Mouse (Mus musculus): Measurements from ENCODE around the gene Tcl1. TPM values are rescaled to one million over a fixed set of nuclear protein-coding genes. Genes with fewer than 3 reads are reported as not detected.
"Not testable (repeated sequence)": the region's sequence is repeated elsewhere in the genome, so short reads cannot be mapped to it uniquely, and the experiment has no call there.

Gene Tcl1
- polyA plus RNA-seq, 1 experiment from 2014 or later = not detected

GRCm38 (mm10) chr12:105224621-105225320, 2.2 kb upstream of the Tcl1 start:
- Histone ChIP-seq H3K9me3 (no peaks in the 10 kb centered on the region), H3K4me2 (no peak overlapping the region), H3K4me1 (replicated peaks) (no peaks in the 10 kb centered on the region), H3K27me3 (no peaks in the 10 kb centered on the region), H3K9ac (no peak overlapping the region), H3K4me3 (no peak overlapping the region), H3K27ac (replicated peaks) (no peak overlapping the region), H3K36me3 (no peaks in the 10 kb centered on the region)
- ATAC-seq (ENCODE audit: low read depth) = no peak
- 33% methylated on average over 16 of the region's 16 CpGs for WGBS

- Histone ChIP-seq H3K27ac (replicated peaks) (no peak overlapping the region), H3K4me1 (replicated peaks) (no peaks in the 10 kb centered on the region), H3K27me3 (no peaks in the 10 kb centered on the region), H3K4me2 (no peak overlapping the region), H3K36me3 (no peaks in the 10 kb centered on the region), H3K9ac (no peak overlapping the region), H3K4me3 (no peak overlapping the region), H3K9me3 (no peaks in the 10 kb centered on the region)
- no peak for ATAC-seq (ENCODE audit: low read depth)
- 91% methylated on average over 7 of the region's 7 CpGs for WGBS
Observed at GRCm38 (mm10) chr12:105217101-105217760, 5.4 kb downstream of the Tcl1 start.

- Histone ChIP-seq H3K4me3 (no peak overlapping the region), H3K27me3 (no peaks in the 10 kb centered on the region), H3K4me2 (no peak overlapping the region), H3K27ac (replicated peaks) (no peak overlapping the region), H3K4me1 (replicated peaks) (no peaks in the 10 kb centered on the region), H3K9ac (no peak overlapping the region), H3K9me3 (no peaks in the 10 kb centered on the region), H3K36me3 (no peaks in the 10 kb centered on the region)
- 95% methylated on average over 7 of the region's 7 CpGs for whole genome bisulfite sequencing
- no peak for ATAC-seq (ENCODE audit: low read depth)
Observed at GRCm38 (mm10) chr12:105209231-105209630, 13.4 kb downstream of the Tcl1 start.

GRCm38 (mm10) chr12:105208441-105208840, 14.2 kb downstream of the Tcl1 start:
- Histone ChIP-seq H3K4me1 (replicated peaks) (no peaks in the 10 kb centered on the region), H3K9me3 (no peaks in the 10 kb centered on the region), H3K27me3 (no peaks in the 10 kb centered on the region), H3K4me3 (no peak overlapping the region), H3K9ac (no peak overlapping the region), H3K4me2 (no peak overlapping the region), H3K36me3 (no peaks in the 10 kb centered on the region), H3K27ac (replicated peaks) (no peak overlapping the region)
- 91% methylated on average over 1 of the region's 1 CpGs for WGBS
- no peak for ATAC-seq (ENCODE audit: low read depth)

DNA sequence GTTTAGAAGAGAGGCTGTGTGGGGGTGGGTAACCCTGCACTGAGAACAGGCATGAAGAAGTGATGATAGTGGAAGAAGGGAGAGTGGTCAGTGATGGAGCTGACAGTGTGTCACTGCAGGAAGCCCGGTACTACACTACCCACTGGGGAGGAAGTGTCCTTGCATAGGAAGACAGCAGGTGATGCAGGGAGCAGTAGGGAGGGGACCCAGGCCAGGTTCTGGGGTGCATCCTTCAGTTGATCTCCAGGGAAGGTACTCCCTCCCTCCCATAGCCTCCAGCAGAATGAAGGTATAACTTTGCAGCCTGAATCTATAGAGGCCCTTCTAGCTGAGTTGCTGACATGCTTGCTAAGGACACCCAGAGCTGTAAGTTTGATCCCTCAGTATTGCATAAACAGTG, 15.5 kb downstream of the Tcl1 start:
- Histone ChIP-seq H3K4me2 (no peak overlapping the region), H3K27ac (replicated peaks) (no peak overlapping the region), H3K9me3 (no peaks in the 10 kb centered on the region), H3K4me3 (no peak overlapping the region), H3K9ac (no peak overlapping the region), H3K4me1 (replicated peaks) (no peaks in the 10 kb centered on the region), H3K27me3 (no peaks in the 10 kb centered on the region), H3K36me3 (no peaks in the 10 kb centered on the region)
- no peak for ATAC-seq (ENCODE audit: low read depth)
- 81% methylated on average over 1 of the region's 1 CpGs for WGBS

- 92% methylated on average over 1 of the region's 1 CpGs for WGBS
- H3K4me1 ChIP-seq (replicated peaks); H3K4me2 ChIP-seq; H3K27me3 ChIP-seq; ATAC-seq (ENCODE audit: low read depth); H3K4me3 ChIP-seq; H3K27ac ChIP-seq (replicated peaks); H3K9me3 ChIP-seq; H3K9ac ChIP-seq; H3K36me3 ChIP-seq: not testable (repeated sequence)
Observed at GRCm38 (mm10) chr12:105201657-105202056, 20.9 kb downstream of the Tcl1 start, which contains the start of gene Tcl1b4. TSS of gene Tcl1b4 (plus strand) at chr12:105201957.

- not testable (repeated sequence) for H3K4me2 ChIP-seq; H3K4me3 ChIP-seq; H3K4me1 ChIP-seq (replicated peaks); ATAC-seq (ENCODE audit: low read depth); H3K27ac ChIP-seq (replicated peaks); H3K9me3 ChIP-seq; H3K27me3 ChIP-seq; H3K36me3 ChIP-seq; H3K9ac ChIP-seq
- WGBS = 29% methylated on average over 7 of the region's 7 CpGs
Observed at GRCm38 (mm10) chr12:105199684-105200497, 22.7 kb downstream of the Tcl1 start.

GRCm38 (mm10) chr12:105190743-105191142, 31.9 kb downstream of the Tcl1 start, which contains the start of gene Tcl1b3:
TSS of gene Tcl1b3 (plus strand) at chr12:105191043.
- H3K9ac ChIP-seq; H3K36me3 ChIP-seq; H3K4me1 ChIP-seq (replicated peaks); H3K4me3 ChIP-seq; H3K9me3 ChIP-seq; H3K27me3 ChIP-seq; H3K27ac ChIP-seq (replicated peaks); ATAC-seq (ENCODE audit: low read depth); H3K4me2 ChIP-seq: not testable (repeated sequence)
- 95% methylated on average over 6 of the region's 6 CpGs for WGBS

DNA sequence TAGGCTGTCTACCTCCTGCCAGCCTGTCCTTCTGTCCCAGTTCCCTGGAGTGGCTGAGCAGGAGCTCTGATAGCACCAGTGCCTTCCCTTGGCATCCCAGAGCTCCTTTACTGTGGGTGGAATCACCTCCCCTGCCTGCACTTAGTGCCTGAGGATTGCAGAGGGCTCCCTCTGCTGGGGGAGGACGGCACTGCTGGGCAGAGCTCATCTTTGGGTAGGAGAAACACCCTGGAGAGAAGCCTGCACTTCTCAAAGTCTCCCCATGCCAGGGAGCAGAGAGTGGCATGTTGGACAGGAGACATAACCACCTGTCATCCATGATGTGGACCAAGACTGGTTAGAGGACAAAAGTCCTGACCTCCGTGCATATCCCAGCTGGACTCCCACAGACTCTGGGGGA, 33.6 kb downstream of the Tcl1 start:
- not testable (repeated sequence) for H3K4me2 ChIP-seq; H3K36me3 ChIP-seq; H3K9ac ChIP-seq; H3K4me3 ChIP-seq; H3K4me1 ChIP-seq (replicated peaks); H3K27ac ChIP-seq (replicated peaks); H3K27me3 ChIP-seq; H3K9me3 ChIP-seq; ATAC-seq (ENCODE audit: low read depth)
- 44% methylated on average over 2 of the region's 2 CpGs for WGBS

DNA sequence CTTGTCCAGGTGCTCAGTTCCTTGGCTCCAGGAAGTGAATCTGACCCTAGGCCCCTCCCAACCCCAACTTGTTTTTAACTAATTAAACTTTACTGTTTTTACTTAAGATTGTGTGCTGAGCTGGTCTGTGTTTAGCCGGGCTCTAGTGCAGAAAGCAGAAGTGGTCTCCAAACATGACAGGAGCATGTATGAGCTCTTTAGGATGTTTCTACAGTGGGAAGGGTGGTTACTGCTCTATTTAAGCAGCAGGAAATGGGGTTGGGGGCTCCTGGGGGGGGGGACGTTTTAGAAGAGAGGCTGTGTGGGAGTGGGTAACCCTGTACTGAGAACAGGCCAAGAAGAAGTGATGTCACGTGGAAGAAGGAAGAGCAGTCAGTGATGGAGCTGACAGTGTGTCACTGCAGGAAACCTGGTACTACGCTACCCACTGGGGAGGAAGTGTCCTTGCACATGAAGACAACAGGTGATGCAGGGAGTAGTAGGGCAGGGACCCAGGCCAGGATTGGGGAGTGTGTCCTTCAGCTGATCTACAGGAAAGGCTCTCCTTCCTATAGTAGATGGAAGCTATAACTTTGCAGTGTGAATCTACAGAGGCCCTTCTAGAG, 41.5 kb downstream of the Tcl1 start:
- H3K9ac ChIP-seq; H3K4me2 ChIP-seq; H3K36me3 ChIP-seq; H3K4me1 ChIP-seq (replicated peaks); H3K27me3 ChIP-seq; H3K9me3 ChIP-seq; ATAC-seq (ENCODE audit: low read depth); H3K27ac ChIP-seq (replicated peaks); H3K4me3 ChIP-seq: not testable (repeated sequence)
- 80% methylated on average over 4 of the region's 4 CpGs for WGBS

GRCm38 (mm10) chr12:105176044-105176443, 46.5 kb downstream of the Tcl1 start, which contains the start of gene Tcl1b5:
TSS of gene Tcl1b5 (plus strand) at chr12:105176344.
- H3K36me3 ChIP-seq; H3K4me1 ChIP-seq (replicated peaks); ATAC-seq (ENCODE audit: low read depth); H3K27ac ChIP-seq (replicated peaks); H3K9ac ChIP-seq; H3K4me3 ChIP-seq; H3K9me3 ChIP-seq; H3K4me2 ChIP-seq; H3K27me3 ChIP-seq: not testable (repeated sequence)
- 69% methylated on average over 3 of the region's 3 CpGs for WGBS

GRCm38 (mm10) chr12:105174318-105174717, 48.3 kb downstream of the Tcl1 start:
- not testable (repeated sequence) for H3K4me2 ChIP-seq; H3K36me3 ChIP-seq; H3K4me3 ChIP-seq; H3K9me3 ChIP-seq; H3K4me1 ChIP-seq (replicated peaks); H3K27ac ChIP-seq (replicated peaks); H3K27me3 ChIP-seq; H3K9ac ChIP-seq; ATAC-seq (ENCODE audit: low read depth)
- WGBS = 28% methylated on average over 2 of the region's 2 CpGs

Data from neural tube, embryonic 13.5 days (tissue).